Mouse (Mus musculus): ENCODE results near the gene Nfia. TPM values are rescaled to one million over a fixed set of nuclear protein-coding genes. Genes with fewer than 3 reads are reported as not detected.

Nfia gene
- polyA plus RNA-seq, 1 experiment from 2014 or later, result 23.5 TPM

DNA sequence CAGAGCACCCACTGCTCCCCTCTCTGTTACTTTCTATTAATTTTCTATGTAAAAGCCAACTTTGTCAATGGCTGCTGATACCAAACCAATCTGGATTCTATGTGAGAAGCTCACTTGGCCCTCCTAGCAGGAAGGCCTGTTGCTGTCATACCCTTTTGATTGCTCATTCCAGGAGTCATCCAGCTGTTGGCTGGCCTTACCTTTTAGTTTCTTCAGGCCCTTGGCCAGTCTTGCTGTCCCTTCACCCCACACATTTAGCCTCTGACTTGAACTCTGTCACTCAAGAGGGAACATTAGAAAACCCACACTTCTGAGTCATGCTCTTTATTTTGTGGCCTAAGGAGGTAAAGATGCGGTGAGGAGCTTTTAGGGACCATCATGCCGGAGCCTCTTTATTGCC is 91.7 kb downstream of the Nfia start:
- 95% methylated on average over 2 of the region's 2 CpGs for WGBS
- DNase-seq (ENCODE audit: low spot score) (no peak), ATAC-seq (replicated peaks; ENCODE audit: insufficient number of reproducible peaks, low FRiP score, low TSS enrichment, low read depth) (no peak)
- Histone ChIP-seq H3K27ac (replicated peaks; ENCODE audit: low read depth, low read length) (no peak overlapping the region), H3K4me1 (ENCODE audit: control insufficient read depth, insufficient read depth, low read length) (peaks cover 4% of the 10 kb centered on the region), H3K9me3 (replicated peaks; ENCODE audit: control insufficient read depth, low read length) (no peaks in the 10 kb centered on the region), H3K4me2 (ENCODE audit: low read depth, low read length) (no peak overlapping the region), H3K36me3 (replicated peaks; ENCODE audit: control insufficient read depth, insufficient read depth, low read depth, low read length) (no peaks in the 10 kb centered on the region), H3K4me3 (ENCODE audit: low read depth, low read length) (no peak overlapping the region), H3K27me3 (ENCODE audit: control insufficient read depth, insufficient read depth, low read length) (no peaks in the 10 kb centered on the region), H3K9ac (replicated peaks; ENCODE audit: low read length) (no peak overlapping the region)

DNA sequence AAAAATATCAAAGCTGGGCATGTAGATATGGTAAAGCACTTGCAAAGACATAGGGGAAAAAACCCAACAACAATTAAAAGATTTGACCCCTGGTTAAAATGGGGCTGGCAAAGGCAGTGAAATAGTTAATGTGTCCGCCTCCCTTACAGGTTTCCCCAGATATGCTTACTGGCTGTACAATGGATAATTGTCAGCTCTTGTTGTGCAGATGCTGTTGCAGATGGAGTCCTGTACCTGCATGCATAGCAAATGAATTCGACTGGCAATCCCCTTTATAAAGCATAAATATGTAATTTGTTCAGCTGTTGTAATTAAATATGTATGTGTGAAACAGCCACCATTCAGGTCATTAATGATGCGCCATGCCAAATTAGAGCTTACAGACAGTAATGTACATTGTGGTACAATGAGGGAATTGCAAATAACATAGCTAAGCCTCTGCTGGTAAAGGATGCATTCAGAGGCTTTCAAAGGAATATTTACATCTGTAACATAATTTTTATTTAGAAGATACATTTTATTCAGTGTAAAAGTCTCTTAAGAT is 92.9 kb downstream of the Nfia start:
- Histone ChIP-seq H3K27ac (replicated peaks; ENCODE audit: low read depth, low read length) (no peak overlapping the region), H3K4me1 (ENCODE audit: control insufficient read depth, insufficient read depth, low read length) (peaks cover 4% of the 10 kb centered on the region), H3K36me3 (replicated peaks; ENCODE audit: control insufficient read depth, insufficient read depth, low read depth, low read length) (no peaks in the 10 kb centered on the region), H3K4me3 (ENCODE audit: low read depth, low read length) (no peak overlapping the region), H3K9ac (replicated peaks; ENCODE audit: low read length) (no peak overlapping the region), H3K27me3 (ENCODE audit: control insufficient read depth, insufficient read depth, low read length) (no peaks in the 10 kb centered on the region), H3K4me2 (ENCODE audit: low read depth, low read length) (no peak overlapping the region), H3K9me3 (replicated peaks; ENCODE audit: control insufficient read depth, low read length) (no peaks in the 10 kb centered on the region)
- WGBS, result 77% methylated on average over 3 of the region's 3 CpGs
- ATAC-seq (replicated peaks; ENCODE audit: insufficient number of reproducible peaks, low FRiP score, low TSS enrichment, low read depth) (no peak), DNase-seq (ENCODE audit: low spot score) (no peak)

DNA sequence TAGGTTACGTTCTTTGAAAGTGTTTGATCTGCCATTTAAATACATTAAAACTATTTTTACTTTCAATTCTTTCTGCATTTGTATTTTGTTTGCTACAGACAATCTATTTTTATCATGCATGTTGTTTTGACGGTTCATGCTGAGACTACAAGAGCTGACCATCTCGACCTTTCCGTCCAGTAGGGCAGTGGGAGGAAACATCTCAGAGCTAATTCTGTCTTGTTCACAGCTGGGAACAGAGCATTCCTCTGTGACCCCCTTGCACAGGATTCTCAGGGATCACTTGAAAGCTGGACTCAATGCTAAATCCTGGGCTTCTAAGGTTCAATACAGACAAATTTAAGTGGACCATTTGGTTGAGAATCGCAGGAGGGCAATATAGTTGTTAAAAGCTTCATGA is 93.9 kb downstream of the Nfia start:
- ATAC-seq (replicated peaks; ENCODE audit: insufficient number of reproducible peaks, low FRiP score, low TSS enrichment, low read depth) (no peak), DNase-seq (ENCODE audit: low spot score) (no peak)
- Histone ChIP-seq H3K9ac (replicated peaks; ENCODE audit: low read length) (no peak overlapping the region), H3K4me1 (ENCODE audit: control insufficient read depth, insufficient read depth, low read length) (peaks cover 4% of the 10 kb centered on the region), H3K27me3 (ENCODE audit: control insufficient read depth, insufficient read depth, low read length) (no peaks in the 10 kb centered on the region), H3K4me2 (ENCODE audit: low read depth, low read length) (no peak overlapping the region), H3K27ac (replicated peaks; ENCODE audit: low read depth, low read length) (no peak overlapping the region), H3K4me3 (ENCODE audit: low read depth, low read length) (no peak overlapping the region), H3K36me3 (replicated peaks; ENCODE audit: control insufficient read depth, insufficient read depth, low read depth, low read length) (no peaks in the 10 kb centered on the region), H3K9me3 (replicated peaks; ENCODE audit: control insufficient read depth, low read length) (no peaks in the 10 kb centered on the region)
- 53% methylated on average over 5 of the region's 5 CpGs for WGBS

DNA sequence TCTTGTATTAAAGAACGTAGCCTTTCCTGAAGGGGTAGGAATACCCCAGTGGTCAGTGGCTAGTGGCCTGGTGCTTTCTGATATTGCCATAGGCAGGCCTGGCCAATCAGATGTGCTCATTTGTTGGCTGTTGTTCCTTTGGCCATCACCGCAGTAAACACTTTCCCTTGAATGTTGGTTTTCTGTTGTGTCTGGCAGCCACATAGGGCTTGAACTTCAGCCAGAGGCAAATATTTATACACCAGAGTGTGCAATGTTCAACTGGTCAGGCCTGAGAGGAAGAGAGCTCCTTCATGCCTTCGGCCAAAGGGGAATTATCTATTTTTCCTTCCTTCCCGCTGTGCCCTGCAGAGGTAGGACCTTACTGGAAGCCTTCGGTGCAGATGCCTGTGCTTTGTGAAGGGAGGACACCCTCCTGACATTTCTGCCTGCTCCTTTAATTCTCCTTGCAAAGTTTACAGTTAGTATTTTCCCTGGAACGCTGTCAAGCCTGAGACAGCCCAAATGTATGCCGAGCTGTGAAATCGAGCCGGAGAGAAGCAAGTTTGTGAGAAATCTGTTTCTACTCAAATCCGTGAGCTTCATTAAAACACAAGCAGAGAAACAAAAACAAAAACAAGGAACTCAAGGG is 95.9 kb downstream of the Nfia start:
- Histone ChIP-seq H3K4me1 (ENCODE audit: control insufficient read depth, insufficient read depth, low read length) (peaks cover 4% of the 10 kb centered on the region), H3K27me3 (ENCODE audit: control insufficient read depth, insufficient read depth, low read length) (no peaks in the 10 kb centered on the region), H3K27ac (replicated peaks; ENCODE audit: low read depth, low read length) (peak overlapping the region; percentile 47), H3K36me3 (replicated peaks; ENCODE audit: control insufficient read depth, insufficient read depth, low read depth, low read length) (no peaks in the 10 kb centered on the region), H3K4me3 (ENCODE audit: low read depth, low read length) (no peak overlapping the region), H3K9me3 (replicated peaks; ENCODE audit: control insufficient read depth, low read length) (no peaks in the 10 kb centered on the region), H3K9ac (replicated peaks; ENCODE audit: low read length) (no peak overlapping the region), H3K4me2 (ENCODE audit: low read depth, low read length) (no peak overlapping the region)
- ATAC-seq (replicated peaks; ENCODE audit: insufficient number of reproducible peaks, low FRiP score, low TSS enrichment, low read depth), result no peak
- no peak for DNase-seq (ENCODE audit: low spot score)
- 76% methylated on average over 10 of the region's 10 CpGs for WGBS

DNA sequence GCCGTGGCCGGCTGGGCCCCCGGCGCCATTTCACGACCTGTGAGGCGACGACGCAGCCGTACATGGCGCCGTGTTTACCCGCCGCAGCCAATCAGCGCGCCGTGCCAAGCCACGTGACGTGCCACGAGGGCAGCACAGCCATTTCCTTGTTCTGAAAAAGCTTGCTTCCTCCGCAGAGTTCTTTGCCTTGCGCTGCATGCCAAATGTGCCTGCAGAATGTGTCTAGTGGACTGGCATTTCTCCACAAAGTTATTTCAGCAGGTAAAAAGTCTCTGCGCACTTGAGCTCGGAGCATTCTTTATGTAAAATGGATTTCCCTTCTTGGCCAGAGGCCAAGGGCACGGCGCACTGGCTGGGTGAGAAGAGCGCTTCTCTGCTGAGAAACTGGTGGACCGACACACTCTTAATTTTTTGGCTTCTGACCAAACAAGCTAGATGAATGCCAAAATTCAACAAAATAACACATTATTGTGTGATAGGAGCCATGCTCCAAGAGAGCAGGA is 96.5 kb downstream of the Nfia start:
- no peak for DNase-seq (ENCODE audit: low spot score)
- no peak overlapping the region for H3K9ac ChIP-seq (replicated peaks; ENCODE audit: low read length)
- no peak for ATAC-seq (replicated peaks; ENCODE audit: insufficient number of reproducible peaks, low FRiP score, low TSS enrichment, low read depth)
- peaks cover 4% of the 10 kb centered on the region for H3K4me1 ChIP-seq (ENCODE audit: control insufficient read depth, insufficient read depth, low read length)
- peak overlapping the region; percentile 47 for H3K27ac ChIP-seq (replicated peaks; ENCODE audit: low read depth, low read length)
- H3K36me3 ChIP-seq (replicated peaks; ENCODE audit: control insufficient read depth, insufficient read depth, low read depth, low read length), result no peaks in the 10 kb centered on the region
- no peak overlapping the region for H3K4me3 ChIP-seq (ENCODE audit: low read depth, low read length)
- WGBS, result 85% methylated on average over 27 of the region's 27 CpGs
- no peaks in the 10 kb centered on the region for H3K27me3 ChIP-seq (ENCODE audit: control insufficient read depth, insufficient read depth, low read length)
- H3K4me2 ChIP-seq (ENCODE audit: low read depth, low read length), result no peak overlapping the region
- H3K9me3 ChIP-seq (replicated peaks; ENCODE audit: control insufficient read depth, low read length), result no peaks in the 10 kb centered on the region

DNA sequence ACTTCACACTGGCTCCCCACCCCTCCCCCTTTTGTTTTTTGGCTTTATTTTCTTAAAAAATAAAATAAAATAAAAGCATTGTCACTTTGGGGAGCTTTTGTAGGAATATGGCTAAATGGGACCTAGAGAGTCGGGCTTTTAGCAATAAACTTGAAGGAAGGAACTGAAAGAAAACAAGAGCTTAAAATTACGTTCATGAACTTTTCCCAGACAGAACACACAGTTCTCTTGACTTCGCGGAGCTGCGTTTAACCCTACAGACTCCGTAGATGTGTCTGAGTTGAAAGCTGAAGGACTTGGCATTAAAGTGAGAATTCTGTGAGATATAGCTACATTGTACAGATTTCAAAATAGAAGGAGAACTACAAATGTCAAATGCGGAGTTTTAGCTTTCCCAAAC is 96.9 kb downstream of the Nfia start:
- H3K9me3 ChIP-seq (replicated peaks; ENCODE audit: control insufficient read depth, low read length), result no peaks in the 10 kb centered on the region
- no peak for ATAC-seq (replicated peaks; ENCODE audit: insufficient number of reproducible peaks, low FRiP score, low TSS enrichment, low read depth)
- no peaks in the 10 kb centered on the region for H3K27me3 ChIP-seq (ENCODE audit: control insufficient read depth, insufficient read depth, low read length)
- H3K27ac ChIP-seq (replicated peaks; ENCODE audit: low read depth, low read length), result no peak overlapping the region
- no peak overlapping the region for H3K4me3 ChIP-seq (ENCODE audit: low read depth, low read length)
- H3K4me1 ChIP-seq (ENCODE audit: control insufficient read depth, insufficient read depth, low read length), result peaks cover 4% of the 10 kb centered on the region
- H3K4me2 ChIP-seq (ENCODE audit: low read depth, low read length), result no peak overlapping the region
- 70% methylated on average over 7 of the region's 7 CpGs for WGBS
- H3K36me3 ChIP-seq (replicated peaks; ENCODE audit: control insufficient read depth, insufficient read depth, low read depth, low read length), result no peaks in the 10 kb centered on the region
- DNase-seq (ENCODE audit: low spot score), result no peak
- no peak overlapping the region for H3K9ac ChIP-seq (replicated peaks; ENCODE audit: low read length)

DNA sequence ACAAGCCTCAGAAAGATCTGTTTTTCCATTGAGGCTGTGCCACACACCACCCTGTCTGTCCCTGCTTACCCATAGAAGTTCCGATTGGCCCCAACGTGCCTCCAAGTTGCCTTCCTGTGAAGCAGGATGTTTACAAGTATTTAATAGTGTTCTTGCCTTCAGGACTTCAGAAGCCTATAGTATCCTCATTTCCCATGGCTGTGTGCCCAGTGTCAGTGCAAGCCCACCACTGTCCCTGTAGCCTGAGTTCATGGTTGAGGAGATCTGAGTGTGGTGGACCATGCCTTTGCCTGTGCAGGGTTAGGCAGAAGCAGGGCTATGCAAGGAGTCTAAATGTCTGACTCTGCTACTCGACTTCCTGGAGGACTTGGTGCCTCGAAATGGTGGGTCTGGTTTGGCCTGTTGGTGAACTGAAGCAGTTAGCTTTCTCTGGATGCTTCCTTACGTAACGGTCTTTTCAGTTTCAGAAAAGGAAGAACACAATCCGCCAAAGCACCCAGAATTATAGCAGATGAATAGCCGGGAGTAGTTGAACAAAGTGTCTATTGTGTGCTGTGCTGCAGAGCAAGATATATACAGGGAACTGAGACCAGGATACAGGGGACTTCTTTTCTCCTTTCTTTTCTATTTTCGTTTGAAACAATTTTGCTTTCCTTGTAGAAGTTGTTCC is 99.4 kb downstream of the Nfia start:
- Histone ChIP-seq H3K27ac (replicated peaks; ENCODE audit: low read depth, low read length) (peak overlapping the region; percentile 41; the same call in 1 of the 2 replicates), H3K4me3 (ENCODE audit: low read depth, low read length) (no peak overlapping the region), H3K4me2 (ENCODE audit: low read depth, low read length) (no peak overlapping the region)

DNA sequence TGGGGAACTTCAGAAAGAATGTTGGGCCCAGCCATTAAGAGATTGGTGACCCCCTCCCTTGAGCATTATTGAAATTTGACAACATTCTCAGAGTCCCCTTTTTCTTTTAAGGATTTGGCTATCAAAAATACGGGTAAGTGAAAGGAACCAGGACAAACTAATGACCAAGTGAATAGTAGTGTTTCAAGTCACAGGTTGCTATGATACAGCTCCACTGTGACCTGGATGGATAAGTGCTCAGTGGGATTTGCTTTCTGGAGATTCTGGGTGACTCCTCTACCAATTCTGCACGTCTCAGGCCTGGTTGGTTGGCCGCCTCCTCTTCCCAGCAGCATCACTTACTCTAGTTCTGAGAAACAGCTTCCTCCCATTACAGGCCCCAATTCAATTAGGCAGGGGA is 102.4 kb downstream of the Nfia start:
- 71% methylated on average over 3 of the region's 3 CpGs for WGBS

More for the DNA sequence above, 99.4 kb downstream of the Nfia start:
- 41% methylated on average over 9 of the region's 9 CpGs for WGBS
- Histone ChIP-seq H3K9ac (replicated peaks; ENCODE audit: low read length) (no peak overlapping the region), H3K9me3 (replicated peaks; ENCODE audit: control insufficient read depth, low read length) (no peaks in the 10 kb centered on the region), H3K27me3 (ENCODE audit: control insufficient read depth, insufficient read depth, low read length) (no peaks in the 10 kb centered on the region), H3K36me3 (replicated peaks; ENCODE audit: control insufficient read depth, insufficient read depth, low read depth, low read length) (no peaks in the 10 kb centered on the region), H3K4me1 (ENCODE audit: control insufficient read depth, insufficient read depth, low read length) (peaks cover 4% of the 10 kb centered on the region)
- DNase-seq (ENCODE audit: low spot score) (no peak), ATAC-seq (replicated peaks; ENCODE audit: insufficient number of reproducible peaks, low FRiP score, low TSS enrichment, low read depth) (no peak)

More for the DNA sequence above, 102.4 kb downstream of the Nfia start:
- no peak overlapping the region for H3K4me2 ChIP-seq (ENCODE audit: low read depth, low read length)
- no peak overlapping the region for H3K27ac ChIP-seq (replicated peaks; ENCODE audit: low read depth, low read length)
- H3K4me1 ChIP-seq (ENCODE audit: control insufficient read depth, insufficient read depth, low read length), result no peaks in the 10 kb centered on the region
- H3K4me3 ChIP-seq (ENCODE audit: low read depth, low read length), result no peak overlapping the region
- DNase-seq (ENCODE audit: low spot score) (no peak), ATAC-seq (replicated peaks; ENCODE audit: insufficient number of reproducible peaks, low FRiP score, low TSS enrichment, low read depth) (no peak)
- no peaks in the 10 kb centered on the region for H3K9me3 ChIP-seq (replicated peaks; ENCODE audit: control insufficient read depth, low read length)
- no peaks in the 10 kb centered on the region for H3K27me3 ChIP-seq (ENCODE audit: control insufficient read depth, insufficient read depth, low read length)
- H3K36me3 ChIP-seq (replicated peaks; ENCODE audit: control insufficient read depth, insufficient read depth, low read depth, low read length), result no peaks in the 10 kb centered on the region
- H3K9ac ChIP-seq (replicated peaks; ENCODE audit: low read length), result no peak overlapping the region
